Mouse (Mus musculus): ENCODE data around the gene Slc25a13. TPM values are rescaled to one million over a fixed set of nuclear protein-coding genes. Genes with fewer than 3 reads are reported as not detected.

Slc25a13 gene
- polyA plus RNA-seq, 1 experiment from 2014 or later = 17.8 TPM

DNA sequence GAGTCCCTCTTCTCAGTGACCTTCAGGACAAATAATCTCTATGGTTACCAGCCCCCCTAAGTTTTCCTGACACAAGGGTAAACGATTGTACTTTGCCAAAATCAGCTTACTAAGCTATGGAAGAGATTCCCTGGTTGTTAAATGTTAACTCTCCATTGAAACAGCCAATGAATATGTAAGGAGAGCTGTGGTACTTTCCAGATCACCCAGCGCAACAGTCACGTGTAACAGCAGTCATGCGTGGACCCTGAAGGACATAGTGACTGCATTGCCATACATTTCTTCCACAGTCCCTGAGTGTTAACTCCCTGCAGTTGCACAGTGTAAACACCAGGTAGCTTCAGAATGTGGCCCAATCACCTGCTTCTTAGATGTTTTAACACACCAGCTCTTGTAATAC lies 82.0 kb downstream of the Slc25a13 start:
- Histone ChIP-seq H3K9me3 (replicated peaks) (no peaks in the 10 kb centered on the region), H3K4me2 (replicated peaks) (no peak overlapping the region), H3K9ac (no peak overlapping the region), H3K4me3 (replicated peaks) (no peak overlapping the region), H3K27ac (replicated peaks) (no peak overlapping the region), H3K27me3 (no peaks in the 10 kb centered on the region), H3K36me3 (no peaks in the 10 kb centered on the region), H3K4me1 (no peaks in the 10 kb centered on the region)
- 88% methylated on average over 4 of the region's 4 CpGs for WGBS
- no peak for ATAC-seq (ENCODE audit: insufficient number of reproducible peaks, low FRiP score, low TSS enrichment, low read depth)

DNA sequence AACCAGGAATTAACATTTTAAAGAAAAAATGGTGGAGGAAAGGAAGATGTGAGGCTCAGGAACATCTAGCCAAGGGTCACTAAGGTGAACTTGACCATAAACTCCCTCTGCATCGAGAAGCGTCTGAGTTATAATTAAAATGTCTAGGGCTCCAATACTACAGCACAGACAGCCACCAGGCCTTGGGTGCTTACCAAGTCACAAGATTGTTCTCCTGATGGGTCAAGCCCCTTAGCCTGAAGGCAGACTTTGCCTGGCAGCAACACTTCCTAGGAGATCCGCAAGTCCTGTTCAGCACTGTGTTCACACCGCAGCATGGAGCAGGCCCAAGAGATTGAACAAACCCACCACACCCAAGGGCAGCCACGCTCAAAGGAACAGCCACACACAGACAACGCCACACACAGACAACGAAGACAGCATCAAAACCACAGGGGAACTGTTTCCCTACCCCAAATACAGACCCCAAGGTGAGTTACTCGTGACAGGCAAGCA lies 83.4 kb downstream of the Slc25a13 start:
- no peak overlapping the region for H3K4me3 ChIP-seq (replicated peaks)
- H3K9ac ChIP-seq = no peak overlapping the region
- no peak overlapping the region for H3K27ac ChIP-seq (replicated peaks)
- H3K4me1 ChIP-seq = no peaks in the 10 kb centered on the region
- WGBS = 73% methylated on average over 8 of the region's 8 CpGs
- H3K27me3 ChIP-seq = no peaks in the 10 kb centered on the region
- no peaks in the 10 kb centered on the region for H3K36me3 ChIP-seq
- H3K9me3 ChIP-seq (replicated peaks) = no peaks in the 10 kb centered on the region
- no peak overlapping the region for H3K4me2 ChIP-seq (replicated peaks)
- no peak for ATAC-seq (ENCODE audit: insufficient number of reproducible peaks, low FRiP score, low TSS enrichment, low read depth)

DNA sequence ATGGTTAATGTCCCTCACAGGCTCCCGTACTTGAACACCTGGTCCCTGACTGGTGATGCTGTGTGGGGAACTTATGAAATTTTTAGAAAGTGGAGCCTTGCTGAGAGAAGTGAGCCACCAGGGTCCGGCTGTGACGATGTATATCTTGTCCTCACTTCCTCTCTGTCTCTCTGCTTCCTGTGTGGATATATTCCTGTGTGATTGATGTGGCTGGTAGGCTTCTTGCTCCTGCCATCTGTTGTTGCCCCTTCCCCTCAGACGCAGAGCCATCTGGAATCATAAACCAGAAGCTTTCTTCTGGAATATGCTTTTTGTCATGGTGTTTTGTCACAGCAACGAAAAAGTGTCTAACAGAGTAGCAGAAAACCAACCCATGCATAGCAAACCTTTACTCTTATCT lies 84.9 kb downstream of the Slc25a13 start:
- Histone ChIP-seq H3K27me3 (no peaks in the 10 kb centered on the region), H3K9ac (no peak overlapping the region), H3K27ac (replicated peaks) (no peak overlapping the region), H3K9me3 (replicated peaks) (no peaks in the 10 kb centered on the region), H3K4me3 (replicated peaks) (no peak overlapping the region), H3K36me3 (no peaks in the 10 kb centered on the region), H3K4me1 (no peaks in the 10 kb centered on the region), H3K4me2 (replicated peaks) (no peak overlapping the region)
- 60% methylated on average over 5 of the region's 5 CpGs for WGBS
- ATAC-seq (ENCODE audit: insufficient number of reproducible peaks, low FRiP score, low TSS enrichment, low read depth) = no peak

DNA sequence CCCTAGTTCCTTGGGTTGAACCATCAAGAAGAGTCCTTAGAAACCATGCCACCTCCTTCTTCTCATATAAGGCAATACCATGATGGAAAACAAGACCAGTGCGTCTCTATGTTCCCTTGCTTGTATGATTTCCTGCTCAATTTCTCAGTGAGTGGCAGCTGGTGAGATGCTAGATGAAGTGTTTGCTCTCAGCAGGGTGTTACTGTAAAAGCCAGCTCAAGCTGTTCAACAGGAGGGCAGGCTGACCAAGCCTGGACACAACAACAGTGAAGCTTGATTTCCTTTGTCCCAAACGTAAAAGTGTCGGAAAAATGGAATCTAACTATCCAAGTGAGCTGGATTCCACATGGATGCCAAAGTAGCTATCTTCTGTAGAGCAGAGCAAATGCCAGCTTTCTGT lies 91.4 kb downstream of the Slc25a13 start:
- ATAC-seq (ENCODE audit: insufficient number of reproducible peaks, low FRiP score, low TSS enrichment, low read depth) = no peak
- no peak overlapping the region for H3K4me2 ChIP-seq (replicated peaks)
- no peak overlapping the region for H3K9ac ChIP-seq
- no peaks in the 10 kb centered on the region for H3K4me1 ChIP-seq
- H3K27me3 ChIP-seq = no peaks in the 10 kb centered on the region
- H3K27ac ChIP-seq (replicated peaks) = no peak overlapping the region
- no peaks in the 10 kb centered on the region for H3K9me3 ChIP-seq (replicated peaks)
- WGBS = 94% methylated on average over 3 of the region's 3 CpGs
- no peak overlapping the region for H3K4me3 ChIP-seq (replicated peaks)
- no peaks in the 10 kb centered on the region for H3K36me3 ChIP-seq

DNA sequence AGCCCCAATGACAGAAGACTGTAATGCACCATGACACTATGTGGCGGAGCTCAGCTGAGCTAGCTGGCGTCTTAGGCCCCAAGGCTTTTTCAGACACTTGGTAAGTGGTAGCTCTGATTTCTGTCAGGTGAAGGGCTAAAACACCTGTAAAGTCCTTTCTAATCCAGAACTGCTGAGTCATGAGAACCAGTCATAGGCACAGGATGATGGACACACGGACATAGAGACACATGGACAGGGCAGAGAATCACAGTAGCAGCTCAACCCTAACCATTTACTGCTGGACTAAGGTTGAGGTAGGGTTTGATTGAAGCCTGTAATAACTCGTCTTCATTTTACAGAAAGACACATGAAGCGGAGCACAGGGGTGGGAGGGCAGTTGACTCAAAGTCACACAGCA lies 95.1 kb downstream of the Slc25a13 start:
- no peak overlapping the region for H3K4me2 ChIP-seq (replicated peaks)

DNA sequence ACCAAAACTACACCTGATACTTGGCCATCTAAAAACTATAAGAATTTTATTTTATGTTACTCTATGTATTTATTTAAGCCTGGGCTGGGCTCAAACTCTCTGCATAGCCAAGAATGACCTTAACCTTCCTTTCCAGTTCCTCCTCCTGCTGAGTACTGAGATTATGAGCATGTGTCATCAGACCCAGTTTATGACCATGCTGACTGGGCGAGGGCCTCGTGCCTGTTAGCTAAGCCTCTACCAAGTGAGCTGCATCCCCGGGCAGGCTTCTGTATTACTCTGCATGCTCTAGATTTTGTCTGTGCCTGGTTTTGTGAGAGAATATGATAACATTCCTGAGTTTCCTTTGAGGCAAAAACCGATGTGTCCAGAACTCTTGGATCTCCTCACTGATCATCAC lies 96.1 kb downstream of the Slc25a13 start:
- ATAC-seq (ENCODE audit: insufficient number of reproducible peaks, low FRiP score, low TSS enrichment, low read depth) = no peak
- Histone ChIP-seq H3K9me3 (replicated peaks) (no peaks in the 10 kb centered on the region), H3K27ac (replicated peaks) (no peak overlapping the region), H3K36me3 (no peaks in the 10 kb centered on the region), H3K4me2 (replicated peaks) (no peak overlapping the region), H3K4me1 (no peaks in the 10 kb centered on the region), H3K4me3 (replicated peaks) (no peak overlapping the region), H3K9ac (no peak overlapping the region), H3K27me3 (no peaks in the 10 kb centered on the region)
- WGBS = 82% methylated on average over 4 of the region's 4 CpGs

More for the DNA sequence above, 95.1 kb downstream of the Slc25a13 start:
- 84% methylated on average over 5 of the region's 5 CpGs for WGBS
- Histone ChIP-seq H3K4me3 (replicated peaks) (no peak overlapping the region), H3K9ac (no peak overlapping the region), H3K27me3 (no peaks in the 10 kb centered on the region), H3K9me3 (replicated peaks) (no peaks in the 10 kb centered on the region), H3K27ac (replicated peaks) (no peak overlapping the region), H3K36me3 (no peaks in the 10 kb centered on the region), H3K4me1 (no peaks in the 10 kb centered on the region)
- no peak for ATAC-seq (ENCODE audit: insufficient number of reproducible peaks, low FRiP score, low TSS enrichment, low read depth)

DNA sequence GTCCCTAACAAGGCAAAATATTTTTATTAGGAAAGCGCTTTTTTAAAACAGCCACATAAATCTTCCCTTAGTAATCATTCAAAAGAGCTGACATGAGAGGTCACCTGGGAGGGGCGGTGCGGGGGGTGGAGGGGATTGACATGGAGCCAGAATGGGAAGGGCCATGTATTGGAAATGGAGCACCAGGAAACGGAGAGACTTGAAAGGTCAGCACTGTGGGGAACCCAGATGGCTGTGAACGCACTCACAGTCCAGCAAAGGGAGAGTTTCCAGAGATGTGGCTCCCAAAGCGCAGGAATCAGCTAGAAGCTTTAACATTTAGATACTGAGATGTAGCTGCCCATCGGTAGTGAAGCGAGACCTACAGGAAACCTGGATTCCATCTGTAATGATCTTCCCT lies 101.2 kb downstream of the Slc25a13 start:
- Histone ChIP-seq H3K4me3 (replicated peaks) (no peak overlapping the region), H3K27me3 (no peaks in the 10 kb centered on the region), H3K9me3 (replicated peaks) (no peaks in the 10 kb centered on the region), H3K9ac (no peak overlapping the region), H3K27ac (replicated peaks) (no peak overlapping the region), H3K36me3 (no peaks in the 10 kb centered on the region), H3K4me2 (replicated peaks) (no peak overlapping the region), H3K4me1 (peaks cover 19% of the 10 kb centered on the region)
- 82% methylated on average over 8 of the region's 8 CpGs for WGBS
- no peak for ATAC-seq (ENCODE audit: insufficient number of reproducible peaks, low FRiP score, low TSS enrichment, low read depth)

DNA sequence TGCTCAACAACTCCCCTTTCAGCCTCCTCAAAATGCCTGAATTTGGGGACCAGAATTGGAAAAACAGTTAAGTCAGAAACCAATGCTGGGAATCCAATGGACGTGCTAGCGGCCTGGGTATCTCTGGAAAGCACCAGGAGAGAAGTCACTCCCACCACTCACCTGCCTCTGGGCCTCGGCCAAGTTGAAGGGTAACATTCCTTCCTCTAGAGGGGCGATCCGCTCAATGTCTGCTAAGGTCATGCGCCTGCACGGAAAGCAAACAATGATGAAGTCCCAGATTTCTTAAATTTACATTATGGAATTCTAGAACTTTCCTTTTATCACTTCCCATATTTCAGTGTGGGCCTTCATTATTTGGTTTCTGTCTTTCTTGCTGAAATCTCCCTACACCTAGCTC lies 103.2 kb downstream of the Slc25a13 start:
- Histone ChIP-seq H3K9me3 (replicated peaks) (no peaks in the 10 kb centered on the region), H3K9ac (no peak overlapping the region), H3K4me1 (peaks cover 19% of the 10 kb centered on the region), H3K4me2 (replicated peaks) (no peak overlapping the region), H3K4me3 (replicated peaks) (no peak overlapping the region), H3K27ac (replicated peaks) (no peak overlapping the region), H3K36me3 (no peaks in the 10 kb centered on the region), H3K27me3 (no peaks in the 10 kb centered on the region)
- ATAC-seq (ENCODE audit: insufficient number of reproducible peaks, low FRiP score, low TSS enrichment, low read depth) = no peak
- 71% methylated on average over 7 of the region's 7 CpGs for WGBS

DNA sequence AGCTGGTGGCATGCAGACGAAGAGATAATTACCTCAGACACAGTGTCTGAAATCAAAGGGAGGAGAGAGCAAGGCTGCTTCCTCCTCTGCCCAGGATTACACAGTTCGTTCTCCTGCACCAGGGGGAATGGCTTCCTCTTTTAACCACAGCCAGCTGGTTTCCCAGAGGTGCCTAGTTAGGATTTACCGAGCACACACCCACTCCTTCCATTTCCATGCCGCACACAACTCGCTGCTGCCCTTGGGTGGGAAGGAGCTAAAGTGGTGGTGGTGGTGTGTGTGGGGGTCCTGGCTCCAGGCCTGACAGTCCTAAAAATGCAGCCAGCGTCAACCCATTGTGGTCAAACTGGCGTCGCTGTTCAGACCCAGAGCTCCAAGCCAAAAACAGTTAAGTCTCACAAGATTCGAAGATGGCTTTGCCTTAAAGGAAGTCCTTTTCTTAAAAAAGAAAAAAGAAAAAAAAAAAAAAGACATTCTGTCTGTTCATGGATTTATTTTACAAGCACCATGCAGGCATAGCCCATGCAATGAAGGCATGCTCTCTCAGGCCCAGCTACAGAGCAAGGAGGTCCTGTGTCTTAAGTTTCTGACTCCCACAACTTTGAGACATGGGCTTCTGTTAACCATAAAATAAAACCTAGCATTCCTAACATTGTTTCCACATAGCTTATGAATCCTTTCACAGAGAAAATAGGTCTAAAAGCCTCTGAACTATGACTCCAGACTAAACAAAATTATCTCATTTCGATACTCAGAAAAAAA lies 104.0 kb downstream of the Slc25a13 start:
- H3K4me1 ChIP-seq = peaks cover 24% of the 10 kb centered on the region
- peak; percentile 81 for ATAC-seq (ENCODE audit: insufficient number of reproducible peaks, low FRiP score, low TSS enrichment, low read depth)
- H3K4me3 ChIP-seq (replicated peaks) = no peak overlapping the region
- H3K36me3 ChIP-seq = no peaks in the 10 kb centered on the region
- no peak overlapping the region for H3K4me2 ChIP-seq (replicated peaks)
- no peak overlapping the region for H3K9ac ChIP-seq
- peak overlapping the region; percentile 58 for H3K27ac ChIP-seq (replicated peaks)
- 20% methylated on average over 10 of the region's 10 CpGs for WGBS
- no peaks in the 10 kb centered on the region for H3K27me3 ChIP-seq
- H3K9me3 ChIP-seq (replicated peaks) = no peaks in the 10 kb centered on the region

DNA sequence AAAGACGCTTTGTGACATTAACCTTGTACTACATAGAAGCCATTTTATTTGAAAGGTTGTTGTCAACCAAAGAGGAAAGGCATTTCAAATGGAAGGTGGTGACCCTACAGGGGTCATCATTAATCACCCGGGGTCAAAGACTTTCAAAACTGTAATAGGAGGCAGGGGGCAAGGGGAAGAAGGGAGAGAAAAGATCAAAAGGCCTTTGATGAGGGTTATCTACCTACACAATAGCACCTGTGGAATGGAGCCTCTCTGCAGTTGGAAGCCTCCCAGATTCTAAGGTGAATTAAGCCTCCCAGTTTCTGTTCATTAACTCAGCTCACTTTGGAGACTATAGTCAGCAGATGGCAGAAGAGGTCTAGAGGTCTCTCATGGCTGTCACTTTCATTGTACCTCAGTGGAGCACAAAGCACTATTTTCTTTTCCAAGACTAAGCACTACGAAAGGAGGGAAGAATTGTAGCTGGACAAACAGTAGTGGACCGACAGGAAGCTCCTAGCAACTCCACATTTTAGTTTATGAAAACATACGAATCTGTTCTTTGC lies 109.5 kb downstream of the Slc25a13 start:
- Histone ChIP-seq H3K4me2 (replicated peaks) (no peak overlapping the region), H3K9ac (no peak overlapping the region), H3K36me3 (no peaks in the 10 kb centered on the region), H3K4me3 (replicated peaks) (no peak overlapping the region), H3K4me1 (peaks cover 10% of the 10 kb centered on the region), H3K27ac (replicated peaks) (no peak overlapping the region), H3K9me3 (replicated peaks) (no peaks in the 10 kb centered on the region), H3K27me3 (peaks cover 5% of the 10 kb centered on the region)
- WGBS = 52% methylated on average over 5 of the region's 5 CpGs
- ATAC-seq (ENCODE audit: insufficient number of reproducible peaks, low FRiP score, low TSS enrichment, low read depth) = no peak

DNA sequence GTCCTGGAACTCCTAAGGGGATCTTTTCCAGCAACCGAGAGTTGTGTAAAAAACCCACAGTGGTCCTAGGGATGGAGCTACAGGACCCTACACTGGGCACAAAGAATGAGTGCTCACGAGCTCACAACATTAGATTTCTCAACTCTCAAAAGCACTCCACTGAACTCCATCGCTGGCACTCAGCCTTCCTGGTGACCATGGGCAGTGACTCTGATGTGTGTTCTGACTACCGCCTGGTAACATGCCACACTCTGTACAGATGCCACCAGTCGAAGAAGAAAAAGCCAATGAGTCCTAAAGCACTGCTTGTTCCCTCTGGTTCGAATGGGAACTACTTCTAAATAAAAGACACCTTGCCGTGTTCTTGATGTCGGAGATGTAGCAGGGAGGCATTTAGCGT lies 111.4 kb downstream of the Slc25a13 start:
- H3K27ac ChIP-seq (replicated peaks) = no peak overlapping the region
- H3K4me3 ChIP-seq (replicated peaks) = no peak overlapping the region
- H3K9me3 ChIP-seq (replicated peaks) = no peaks in the 10 kb centered on the region
- H3K27me3 ChIP-seq = peaks cover 5% of the 10 kb centered on the region
- 83% methylated on average over 9 of the region's 9 CpGs for WGBS
- no peak overlapping the region for H3K4me2 ChIP-seq (replicated peaks)
- no peaks in the 10 kb centered on the region for H3K36me3 ChIP-seq
- H3K4me1 ChIP-seq = peaks cover 14% of the 10 kb centered on the region; the same call in 1 of the 2 replicates
- ATAC-seq (ENCODE audit: insufficient number of reproducible peaks, low FRiP score, low TSS enrichment, low read depth) = no peak
- H3K9ac ChIP-seq = no peak overlapping the region

DNA sequence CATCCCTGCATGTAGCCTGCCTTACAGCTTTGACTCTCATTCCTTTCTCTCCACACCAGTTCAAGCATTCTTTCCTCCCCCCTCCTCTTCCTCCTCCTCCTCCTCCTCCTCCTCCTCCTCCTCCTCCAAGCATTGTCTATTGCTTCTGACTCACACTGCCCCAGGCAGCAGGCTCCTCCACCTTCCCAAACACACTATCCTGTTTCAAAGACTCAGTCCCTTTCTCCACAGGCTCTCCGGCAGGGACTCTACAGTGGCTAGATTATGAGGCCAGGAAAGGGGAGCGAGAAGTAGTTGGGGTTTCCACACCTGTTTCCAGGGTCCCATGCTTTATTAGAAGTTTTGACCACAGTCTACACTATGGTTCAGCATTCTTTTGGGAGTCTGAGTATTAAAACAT lies 113.5 kb downstream of the Slc25a13 start:
- Histone ChIP-seq H3K4me2 (replicated peaks) (no peak overlapping the region), H3K36me3 (no peaks in the 10 kb centered on the region), H3K4me3 (replicated peaks) (no peak overlapping the region), H3K9ac (no peak overlapping the region), H3K9me3 (replicated peaks) (no peaks in the 10 kb centered on the region), H3K27me3 (peaks cover 5% of the 10 kb centered on the region), H3K27ac (replicated peaks) (no peak overlapping the region), H3K4me1 (peaks cover 13% of the 10 kb centered on the region; the same call in 1 of the 2 replicates)
- no peak for ATAC-seq (ENCODE audit: insufficient number of reproducible peaks, low FRiP score, low TSS enrichment, low read depth)
- WGBS = 58% methylated on average over 2 of the region's 2 CpGs
